Mouse (Mus musculus) layer of hippocampus, postnatal 25 days (tissue): ENCODE measurements at regions not wholly inside any gene's neighbourhood (a gene's known extent, or its start where the extent isn't known, plus 50 kb on each side); places are given as distances from the start of the nearest gene placed in this dataset.
A peak's percentile ranks its signal among the peaks of the same experiment; 100 is the strongest.

Experiments
- DNase-seq, 2 experiments: peaks; one replicate each; pipeline ENCODE4 v3.0.0; 2022; ENCODE audit warnings: mixed read lengths in 2 of 2, low spot score in 1 of 2; ENCODE audit errors: extremely low spot score in 1 of 2

- DNase-seq = no peak
These were observed 111.6 kb upstream of the Pik3r1 start for GRCm38 (mm10) chr13:101879561-101880081.

GRCm38 (mm10) chr13:101883177-101883576 is 115.2 kb upstream of the Pik3r1 start:
- DNase-seq = no peak

- no peak for DNase-seq
These were observed 116.7 kb upstream of the Pik3r1 start for GRCm38 (mm10) chr13:101884752-101885151.

GRCm38 (mm10) chr13:101891473-101891872 is 123.5 kb upstream of the Pik3r1 start:
- DNase-seq = no peak

- DNase-seq = no peak
These were observed 125.1 kb upstream of the Pik3r1 start for GRCm38 (mm10) chr13:101893035-101893600.

GRCm38 (mm10) chr13:101895161-101895560 is 127.1 kb upstream of the Pik3r1 start:
- no peak for DNase-seq

- DNase-seq = no peak
These were observed 127.7 kb upstream of the Pik3r1 start for GRCm38 (mm10) chr13:101895686-101896085.

GRCm38 (mm10) chr13:101896946-101897345 is 128.9 kb upstream of the Pik3r1 start:
- DNase-seq = no peak

GRCm38 (mm10) chr13:101902213-101902612 is 134.2 kb upstream of the Pik3r1 start:
- no peak for DNase-seq

- no peak for DNase-seq
These were observed 138.1 kb upstream of the Pik3r1 start for GRCm38 (mm10) chr13:101905909-101906676.

- DNase-seq = peak in 1 of 2 experiments; percentile 30
These were observed 141.0 kb upstream of the Pik3r1 start for GRCm38 (mm10) chr13:101909026-101909425.

- DNase-seq = no peak
These were observed 142.7 kb upstream of the Pik3r1 start for GRCm38 (mm10) chr13:101910687-101911086.

GRCm38 (mm10) chr13:101914132-101914531 is 146.1 kb upstream of the Pik3r1 start:
- no peak for DNase-seq

GRCm38 (mm10) chr13:101914691-101915541 is 146.9 kb upstream of the Pik3r1 start:
- DNase-seq = no peak

- DNase-seq = no peak
These were observed 147.5 kb upstream of the Pik3r1 start for GRCm38 (mm10) chr13:101915542-101915941.

- no peak for DNase-seq
These were observed 148.1 kb upstream of the Pik3r1 start for GRCm38 (mm10) chr13:101915948-101916594.

GRCm38 (mm10) chr13:101916876-101917275 is 148.9 kb upstream of the Pik3r1 start:
- DNase-seq = no peak

GRCm38 (mm10) chr13:101918185-101918584 is 150.2 kb upstream of the Pik3r1 start:
- no peak for DNase-seq

GRCm38 (mm10) chr13:101919266-101919665 is 151.2 kb upstream of the Pik3r1 start:
- no peak for DNase-seq

GRCm38 (mm10) chr13:101920384-101920783 is 152.4 kb upstream of the Pik3r1 start:
- no peak for DNase-seq
